Mouse (Mus musculus): ENCODE measurements around the gene Stard13. TPM values are rescaled to one million over a fixed set of nuclear protein-coding genes. Genes with fewer than 3 reads are reported as not detected.

The Stard13 gene
- polyA plus RNA-seq, 1 experiment: 1.4 TPM

DNA sequence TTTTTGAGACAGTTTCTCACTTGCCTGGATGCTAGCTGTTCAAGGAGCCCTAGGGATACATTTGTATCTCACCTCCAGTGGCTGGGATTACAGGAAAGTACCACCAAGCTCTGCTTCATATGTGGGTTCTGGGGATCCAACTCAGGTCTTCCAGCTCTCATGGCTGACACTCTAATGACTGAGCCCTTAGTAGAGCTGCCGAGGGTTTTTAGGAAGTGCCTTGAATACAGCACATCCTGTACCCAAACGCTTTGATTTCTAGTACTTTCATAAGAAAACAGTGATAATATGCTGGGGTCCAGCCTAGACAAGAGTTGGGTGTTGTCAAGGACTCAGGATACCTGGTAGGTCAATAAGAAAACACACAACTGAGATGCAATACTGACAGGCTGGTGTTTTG is 23.6 kb downstream of the Stard13 start:
- 22% methylated on average over 2 of the region's 2 CpGs for WGBS
- Histone ChIP-seq H3K4me3 (ENCODE audit: extremely low read depth, insufficient read depth, insufficient read length) (no peak overlapping the region), H3K36me3 (ENCODE audit: control insufficient read depth, insufficient read depth, low read length) (no peaks in the 10 kb centered on the region), H3K4me1 (ENCODE audit: control insufficient read depth, insufficient read depth, insufficient read length) (0 out of 2 replicates have a peak, but pooled peaks cover 2% of the 10 kb centered on the region), H3K27me3 (ENCODE audit: control insufficient read depth, insufficient read depth, low read length) (no peaks in the 10 kb centered on the region), H3K27ac (ENCODE audit: insufficient read depth, low read length) (no peak overlapping the region)
- no peak for TF ChIP-seq POLR2A (IDR thresholded peaks at IDR 0.05; ENCODE audit: low read depth, low read length)
- no peak for TF ChIP-seq CTCF (IDR thresholded peaks at IDR 0.05; ENCODE audit: extremely low read depth, insufficient read depth, insufficient read length, insufficient replicate concordance)
- DNase-seq (ENCODE audit: low read depth in 1 of 2, low spot score in 2 of 2): no peak

DNA sequence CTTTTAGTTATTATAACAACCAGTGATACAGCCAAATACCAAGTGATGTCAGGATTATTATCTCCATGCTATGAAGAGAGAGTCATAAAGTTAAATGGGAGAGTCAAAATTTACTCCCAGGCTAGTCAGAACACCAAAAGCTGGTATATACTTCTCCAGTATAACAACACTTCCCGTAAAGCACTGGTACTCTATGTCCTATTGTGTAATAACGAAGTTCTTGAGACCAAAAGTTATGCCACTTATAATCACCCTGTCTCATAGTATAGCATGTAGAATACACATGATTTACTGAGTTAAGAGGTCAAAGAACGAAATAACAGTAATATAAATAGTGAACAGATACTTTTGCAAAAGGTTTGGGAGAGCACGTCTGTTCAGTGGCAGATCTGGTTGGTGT is 28.6 kb downstream of the Stard13 start:
- Histone ChIP-seq H3K4me3 (ENCODE audit: extremely low read depth, insufficient read depth, insufficient read length) (no peak overlapping the region), H3K36me3 (ENCODE audit: control insufficient read depth, insufficient read depth, low read length) (no peaks in the 10 kb centered on the region), H3K27me3 (ENCODE audit: control insufficient read depth, insufficient read depth, low read length) (no peaks in the 10 kb centered on the region), H3K27ac (ENCODE audit: insufficient read depth, low read length) (no peak overlapping the region), H3K4me1 (ENCODE audit: control insufficient read depth, insufficient read depth, insufficient read length) (no peaks in the 10 kb centered on the region)
- TF ChIP-seq POLR2A (IDR thresholded peaks at IDR 0.05; ENCODE audit: low read depth, low read length): no peak
- TF ChIP-seq CTCF (IDR thresholded peaks at IDR 0.05; ENCODE audit: extremely low read depth, insufficient read depth, insufficient read length, insufficient replicate concordance): no peak
- DNase-seq (ENCODE audit: low read depth in 1 of 2, low spot score in 2 of 2): no peak
- 90% methylated on average over 4 of the region's 4 CpGs for WGBS

DNA sequence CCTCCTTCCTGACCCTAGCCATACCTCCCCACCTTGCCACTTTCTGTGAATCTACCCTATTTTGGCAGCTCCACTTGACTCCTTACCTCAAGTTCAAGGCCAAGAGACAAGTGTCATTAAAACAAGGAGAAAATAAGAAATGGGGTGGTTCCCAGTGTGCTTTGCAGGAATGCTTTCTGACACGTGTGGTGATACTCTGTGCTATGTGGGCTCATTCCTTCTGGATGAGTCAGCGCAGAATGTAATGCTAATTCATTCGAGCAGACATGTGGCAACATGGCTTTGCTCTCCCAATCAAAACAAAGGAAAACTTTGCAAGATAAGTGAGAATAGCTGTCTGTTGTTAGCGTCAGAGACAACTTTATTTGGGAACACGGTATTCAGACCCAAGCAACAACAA is 30.7 kb downstream of the Stard13 start:
- H3K36me3 ChIP-seq (ENCODE audit: control insufficient read depth, insufficient read depth, low read length): no peaks in the 10 kb centered on the region
- WGBS: 86% methylated on average over 5 of the region's 5 CpGs
- TF ChIP-seq CTCF (IDR thresholded peaks at IDR 0.05; ENCODE audit: extremely low read depth, insufficient read depth, insufficient read length, insufficient replicate concordance): no peak
- no peak for TF ChIP-seq POLR2A (IDR thresholded peaks at IDR 0.05; ENCODE audit: low read depth, low read length)
- H3K27me3 ChIP-seq (ENCODE audit: control insufficient read depth, insufficient read depth, low read length): no peaks in the 10 kb centered on the region
- no peak for DNase-seq (ENCODE audit: low read depth in 1 of 2, low spot score in 2 of 2)
- H3K27ac ChIP-seq (ENCODE audit: insufficient read depth, low read length): no peak overlapping the region
- H3K4me1 ChIP-seq (ENCODE audit: control insufficient read depth, insufficient read depth, insufficient read length): no peaks in the 10 kb centered on the region
- H3K4me3 ChIP-seq (ENCODE audit: extremely low read depth, insufficient read depth, insufficient read length): no peak overlapping the region

DNA sequence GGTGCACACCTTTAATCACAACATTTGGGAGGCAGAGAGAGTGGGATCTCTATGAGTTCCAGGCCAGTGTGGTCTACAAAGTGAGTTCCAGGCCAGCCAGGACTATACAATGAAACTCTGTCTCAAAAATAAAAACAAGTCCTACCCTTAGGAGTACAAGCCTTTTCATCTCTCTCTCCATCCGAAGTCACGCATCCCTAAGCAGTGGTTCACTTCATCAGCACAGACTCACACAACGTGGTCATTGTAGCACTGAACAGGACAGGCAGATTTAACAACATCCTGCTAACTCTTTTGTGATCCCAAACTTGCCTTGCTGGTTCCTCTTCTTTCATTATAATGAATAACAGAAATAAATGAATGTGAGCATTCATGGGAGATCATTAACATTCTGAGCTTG is 32.4 kb downstream of the Stard13 start:
- H3K4me3 ChIP-seq (ENCODE audit: extremely low read depth, insufficient read depth, insufficient read length): no peak overlapping the region
- H3K36me3 ChIP-seq (ENCODE audit: control insufficient read depth, insufficient read depth, low read length): no peaks in the 10 kb centered on the region
- WGBS: 84% methylated on average over 3 of the region's 3 CpGs
- no peak for DNase-seq (ENCODE audit: low read depth in 1 of 2, low spot score in 2 of 2)
- no peak overlapping the region for H3K27ac ChIP-seq (ENCODE audit: insufficient read depth, low read length)
- no peaks in the 10 kb centered on the region for H3K4me1 ChIP-seq (ENCODE audit: control insufficient read depth, insufficient read depth, insufficient read length)
- TF ChIP-seq CTCF (IDR thresholded peaks at IDR 0.05; ENCODE audit: extremely low read depth, insufficient read depth, insufficient read length, insufficient replicate concordance) (no peak), POLR2A (IDR thresholded peaks at IDR 0.05; ENCODE audit: low read depth, low read length) (no peak)
- no peaks in the 10 kb centered on the region for H3K27me3 ChIP-seq (ENCODE audit: control insufficient read depth, insufficient read depth, low read length)

DNA sequence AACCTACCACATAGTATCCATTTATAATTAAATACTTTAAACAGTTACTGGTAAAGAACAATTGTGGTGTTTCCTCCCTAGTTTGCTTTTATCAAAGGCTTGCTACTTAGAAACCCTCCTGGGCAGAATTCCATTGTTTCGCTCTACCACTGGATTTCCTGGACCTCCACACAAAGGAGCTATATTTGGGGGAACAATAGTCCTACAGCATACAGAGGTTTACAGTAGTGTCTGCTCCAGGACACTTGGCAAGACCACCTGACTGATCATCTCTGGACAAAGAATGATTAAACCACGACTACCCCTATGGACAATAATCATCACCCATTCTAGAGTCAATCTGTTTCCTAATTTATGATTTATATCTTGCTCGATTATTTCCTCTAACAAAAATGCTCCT is 34.4 kb downstream of the Stard13 start:
- H3K27ac ChIP-seq (ENCODE audit: insufficient read depth, low read length): no peak overlapping the region
- no peak overlapping the region for H3K4me3 ChIP-seq (ENCODE audit: extremely low read depth, insufficient read depth, insufficient read length)
- H3K27me3 ChIP-seq (ENCODE audit: control insufficient read depth, insufficient read depth, low read length): no peaks in the 10 kb centered on the region
- no peaks in the 10 kb centered on the region for H3K36me3 ChIP-seq (ENCODE audit: control insufficient read depth, insufficient read depth, low read length)
- DNase-seq (ENCODE audit: low read depth in 1 of 2, low spot score in 2 of 2): no peak
- no peak for TF ChIP-seq CTCF (IDR thresholded peaks at IDR 0.05; ENCODE audit: extremely low read depth, insufficient read depth, insufficient read length, insufficient replicate concordance)
- no peak for TF ChIP-seq POLR2A (IDR thresholded peaks at IDR 0.05; ENCODE audit: low read depth, low read length)
- 77% methylated on average over 3 of the region's 3 CpGs for WGBS
- no peaks in the 10 kb centered on the region for H3K4me1 ChIP-seq (ENCODE audit: control insufficient read depth, insufficient read depth, insufficient read length)

DNA sequence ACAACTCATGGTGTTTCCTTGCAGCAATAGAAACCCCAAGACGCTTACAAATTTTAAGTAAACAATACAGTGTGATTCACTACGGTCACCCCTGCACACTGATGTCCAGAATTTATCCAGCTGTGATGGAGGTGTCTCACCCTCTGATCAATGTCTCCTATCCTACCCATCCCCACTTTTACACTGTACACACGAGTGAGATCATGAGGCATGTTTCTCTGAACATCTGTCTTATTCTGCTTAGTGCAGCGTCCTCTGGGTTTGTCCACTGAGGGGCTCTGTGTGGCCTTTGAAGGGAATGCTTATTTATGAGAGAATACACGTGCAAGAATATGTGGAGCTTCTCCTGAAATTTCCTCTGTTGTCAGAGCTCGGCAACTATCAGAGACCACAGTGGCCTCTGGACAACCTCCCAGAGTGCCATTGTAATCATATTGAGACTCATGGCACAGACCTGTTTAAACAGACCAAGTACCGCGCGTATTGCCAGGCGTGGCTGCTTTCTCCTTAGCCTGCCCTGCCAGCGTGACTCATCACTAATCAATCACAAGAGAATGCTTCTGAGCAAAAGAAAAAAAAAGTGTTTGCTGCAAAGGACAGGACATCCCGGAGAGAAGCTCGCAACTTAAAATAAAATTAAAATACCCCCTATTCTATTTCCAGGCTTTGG is 36.9 kb downstream of the Stard13 start:
- H3K4me3 ChIP-seq (ENCODE audit: extremely low read depth, insufficient read depth, insufficient read length): no peak overlapping the region
- no peak overlapping the region for H3K27ac ChIP-seq (ENCODE audit: insufficient read depth, low read length)
- no peaks in the 10 kb centered on the region for H3K4me1 ChIP-seq (ENCODE audit: control insufficient read depth, insufficient read depth, insufficient read length)
- no peak for TF ChIP-seq CTCF (IDR thresholded peaks at IDR 0.05; ENCODE audit: extremely low read depth, insufficient read depth, insufficient read length, insufficient replicate concordance)
- DNase-seq (ENCODE audit: low read depth in 1 of 2, low spot score in 2 of 2): no peak
- no peaks in the 10 kb centered on the region for H3K36me3 ChIP-seq (ENCODE audit: control insufficient read depth, insufficient read depth, low read length)
- WGBS: 88% methylated on average over 13 of the region's 13 CpGs
- H3K27me3 ChIP-seq (ENCODE audit: control insufficient read depth, insufficient read depth, low read length): no peaks in the 10 kb centered on the region

DNA sequence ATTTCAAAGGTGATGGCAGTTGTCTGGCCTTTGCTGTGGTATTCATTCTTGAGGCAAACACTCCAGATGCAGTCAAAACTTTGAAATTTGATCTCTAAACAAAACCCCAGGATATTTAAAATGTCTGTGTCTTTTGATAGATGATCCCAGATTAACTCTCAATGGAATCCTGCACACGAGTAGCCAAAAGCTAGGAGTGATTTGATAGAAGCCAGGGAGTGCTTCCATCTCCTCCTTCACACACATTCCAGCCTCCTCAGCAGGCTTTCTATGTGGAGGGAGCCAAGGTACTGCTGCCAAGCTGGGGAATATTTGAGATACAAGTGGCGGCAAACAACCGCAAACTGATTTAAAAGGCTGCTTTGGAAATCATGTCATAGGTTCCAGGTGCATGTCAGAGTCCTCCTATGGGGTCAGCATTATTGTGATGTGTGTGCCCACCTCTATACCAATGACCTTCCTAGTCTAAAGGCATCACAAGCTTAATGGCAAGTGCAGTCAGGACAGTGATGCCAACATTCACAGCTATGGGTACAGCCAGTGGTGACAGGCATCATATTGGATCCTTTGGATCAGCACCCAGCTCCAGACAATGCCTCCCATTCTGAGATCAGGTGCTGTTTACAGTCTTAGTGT is 39.6 kb downstream of the Stard13 start:
- DNase-seq (ENCODE audit: low read depth in 1 of 2, low spot score in 2 of 2): no peak
- no peak for TF ChIP-seq CTCF (IDR thresholded peaks at IDR 0.05; ENCODE audit: extremely low read depth, insufficient read depth, insufficient read length, insufficient replicate concordance)
- no peak for TF ChIP-seq POLR2A (IDR thresholded peaks at IDR 0.05; ENCODE audit: low read depth, low read length)
- no peak overlapping the region for H3K4me3 ChIP-seq (ENCODE audit: extremely low read depth, insufficient read depth, insufficient read length)
- H3K4me1 ChIP-seq (ENCODE audit: control insufficient read depth, insufficient read depth, insufficient read length): no peaks in the 10 kb centered on the region
- H3K27me3 ChIP-seq (ENCODE audit: control insufficient read depth, insufficient read depth, low read length): peaks cover 5% of the 10 kb centered on the region
- WGBS: 91% methylated on average over 3 of the region's 3 CpGs
- no peaks in the 10 kb centered on the region for H3K36me3 ChIP-seq (ENCODE audit: control insufficient read depth, insufficient read depth, low read length)
- no peak overlapping the region for H3K27ac ChIP-seq (ENCODE audit: insufficient read depth, low read length)
